Mouse (Mus musculus): ENCODE data around the gene Rps3. TPM values are rescaled to one million over a fixed set of nuclear protein-coding genes. Genes with fewer than 3 reads are reported as not detected.

The Rps3 gene
- total RNA-seq, 2 experiments from 2014 or later = 215 to 261 TPM

DNA sequence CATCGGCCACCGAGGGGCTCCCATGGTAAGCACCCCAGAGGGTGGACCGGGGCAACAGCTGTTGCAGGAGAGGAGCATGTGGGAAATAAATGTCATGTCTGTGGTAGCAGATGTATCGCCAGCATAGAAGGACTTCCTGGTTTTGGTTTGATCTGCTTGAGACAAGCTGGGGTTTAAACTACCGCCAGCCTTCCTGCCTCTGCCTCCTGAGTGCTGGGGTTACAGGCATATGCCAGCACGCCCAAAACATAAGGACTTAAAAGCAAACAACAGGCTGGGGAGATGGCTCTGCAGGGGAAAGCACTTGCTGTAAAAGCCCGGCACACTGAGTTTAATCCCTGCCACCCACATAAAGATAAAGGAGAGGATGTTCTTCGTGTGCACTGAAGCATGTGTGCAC, 34.5 kb downstream of the Rps3 start:
- intact Hi-C loops (cut with DNase I) = no loop called here
- DNase-seq (ENCODE audit: low spot score in 2 of 2) = no peak

DNA sequence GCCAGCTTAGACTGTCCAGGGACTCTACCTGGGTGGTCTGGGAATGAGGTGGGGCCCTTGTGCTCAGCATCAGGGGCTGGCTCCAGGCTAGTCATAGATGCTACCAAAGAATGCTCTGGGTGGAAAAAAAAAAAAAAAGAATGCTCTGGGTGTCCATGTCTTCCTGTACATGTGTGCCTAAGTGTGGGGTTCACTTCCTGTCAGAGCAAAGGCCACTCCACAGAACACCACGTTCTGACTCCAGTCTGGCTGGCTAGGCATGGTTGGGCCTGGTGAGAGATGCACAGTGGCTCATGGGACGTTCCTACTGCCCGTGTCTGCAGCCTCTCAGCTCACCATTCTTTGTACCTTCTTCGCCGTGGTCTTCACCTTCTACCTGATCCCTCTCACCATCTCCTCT, 34.9 kb downstream of the Rps3 start:
- intact Hi-C loops (cut with DNase I) = no loop called here
- no peak for DNase-seq (ENCODE audit: low spot score in 2 of 2)

DNA sequence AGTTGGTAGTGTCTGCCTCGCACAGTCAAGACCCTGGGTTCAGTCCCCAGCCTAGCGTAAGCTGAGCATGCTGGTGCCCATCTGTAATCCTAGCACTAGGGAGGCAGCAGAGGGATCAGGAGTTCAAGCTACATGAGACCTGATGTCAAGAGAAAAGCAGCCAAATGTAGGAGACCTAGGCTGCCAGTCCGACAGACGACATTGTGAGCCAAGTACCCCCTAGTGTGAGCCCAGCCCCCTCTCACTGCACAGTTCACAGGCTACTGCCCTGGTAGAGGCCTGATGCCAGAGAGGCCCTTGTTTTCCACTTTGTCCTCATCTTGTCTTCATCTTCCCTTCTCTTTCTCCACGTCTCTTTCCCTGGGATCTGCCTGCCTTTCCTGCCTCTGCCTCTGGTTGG, 36.2 kb downstream of the Rps3 start:
- intact Hi-C loops (cut with DNase I) = no loop called here
- DNase-seq (ENCODE audit: low spot score in 2 of 2) = no peak

DNA sequence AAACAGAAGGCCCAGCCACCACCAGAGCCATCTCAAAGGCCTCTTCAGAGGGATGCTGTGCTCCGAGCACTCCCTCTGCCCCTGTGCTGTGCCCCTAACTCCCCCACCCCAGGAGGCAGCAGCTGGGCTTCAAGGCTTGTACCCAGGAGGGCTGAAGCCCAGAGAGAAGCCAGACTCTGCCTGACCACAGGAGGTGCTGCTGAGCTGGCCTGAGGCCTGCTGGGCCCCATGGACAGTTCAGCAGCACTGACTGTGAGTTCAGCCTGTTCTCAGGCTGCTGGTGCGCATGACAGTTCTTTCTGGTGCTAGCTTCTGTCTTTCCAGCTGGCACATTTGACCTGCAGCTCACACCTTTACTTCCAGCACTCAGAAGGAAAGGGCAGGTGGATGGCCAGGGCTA, 37.7 kb downstream of the Rps3 start:
- intact Hi-C loops (cut with DNase I) = no loop called here
- DNase-seq (ENCODE audit: low spot score in 2 of 2) = no peak

DNA sequence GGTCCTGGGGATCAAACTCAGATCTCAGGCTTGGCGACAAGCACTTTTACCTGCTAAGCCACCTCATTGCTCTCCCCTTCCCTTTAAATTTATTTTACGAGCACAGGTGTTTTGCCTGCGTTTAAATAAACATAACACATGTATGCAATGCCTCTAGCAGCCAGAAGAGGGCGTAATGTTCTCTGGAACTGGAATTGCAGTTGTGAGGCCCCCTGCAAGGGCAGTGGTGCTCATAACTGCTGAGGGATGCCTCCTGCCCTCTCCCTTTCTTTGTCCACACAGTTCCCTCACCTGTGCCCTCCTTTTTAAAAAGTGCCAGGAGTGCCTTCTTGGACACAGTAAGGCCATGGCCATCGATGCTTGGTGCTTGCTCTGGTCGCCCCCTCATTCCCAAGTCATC, 39.5 kb downstream of the Rps3 start:
- intact Hi-C loops (cut with DNase I) = no loop called here
- no peak for DNase-seq (ENCODE audit: low spot score in 2 of 2)

DNA sequence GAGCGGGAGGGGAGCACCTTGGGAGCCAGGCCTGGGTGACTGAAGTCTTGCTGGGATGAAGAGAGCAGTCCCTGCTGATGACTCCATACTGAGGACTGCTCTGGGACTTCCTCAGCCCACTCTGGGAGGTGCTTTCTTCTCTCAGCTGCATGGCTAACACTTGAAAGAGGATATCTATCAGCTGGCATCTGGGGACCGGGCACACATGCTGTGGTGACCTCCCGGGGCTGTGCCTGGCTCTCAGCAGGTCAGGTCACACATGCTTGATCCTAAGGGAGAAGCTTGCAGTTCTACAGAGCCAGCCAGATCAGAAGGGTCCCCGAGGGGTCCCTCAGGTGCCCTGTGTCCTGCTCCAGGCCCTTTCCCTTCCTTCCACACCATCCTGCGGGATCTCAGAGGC, 40.4 kb downstream of the Rps3 start:
- intact Hi-C loops (cut with DNase I) = no loop called here
- DNase-seq (ENCODE audit: low spot score in 2 of 2) = no peak

DNA sequence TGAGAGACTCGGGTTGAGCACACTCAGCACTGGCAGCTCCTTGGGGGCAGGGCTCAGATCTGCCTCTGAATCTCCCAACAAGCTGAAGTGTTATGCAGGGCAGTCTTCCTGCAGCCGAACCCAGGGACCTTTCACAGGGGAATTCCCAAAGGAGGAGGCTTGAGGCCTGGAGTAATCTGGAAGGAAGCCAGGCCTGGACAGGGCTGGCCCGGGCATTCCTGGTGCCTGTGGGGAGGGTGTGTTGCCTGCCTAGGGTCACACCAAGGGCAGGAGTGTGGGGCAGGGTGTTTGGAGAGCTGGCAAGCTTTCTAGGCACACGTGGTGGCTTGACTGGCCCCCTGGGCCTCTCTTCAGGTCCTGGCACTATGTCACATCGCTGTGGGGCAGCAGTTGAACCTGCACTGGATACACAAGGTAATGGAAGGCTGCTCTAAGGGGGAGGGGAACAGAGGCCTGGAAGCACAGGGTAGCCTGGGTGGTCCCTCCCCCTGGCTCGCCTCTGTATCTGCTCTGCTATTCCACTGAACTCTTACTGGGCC, 41.9 kb downstream of the Rps3 start:
- intact Hi-C loops (cut with DNase I) = no loop called here
- no peak for DNase-seq (ENCODE audit: low spot score in 2 of 2)

DNA sequence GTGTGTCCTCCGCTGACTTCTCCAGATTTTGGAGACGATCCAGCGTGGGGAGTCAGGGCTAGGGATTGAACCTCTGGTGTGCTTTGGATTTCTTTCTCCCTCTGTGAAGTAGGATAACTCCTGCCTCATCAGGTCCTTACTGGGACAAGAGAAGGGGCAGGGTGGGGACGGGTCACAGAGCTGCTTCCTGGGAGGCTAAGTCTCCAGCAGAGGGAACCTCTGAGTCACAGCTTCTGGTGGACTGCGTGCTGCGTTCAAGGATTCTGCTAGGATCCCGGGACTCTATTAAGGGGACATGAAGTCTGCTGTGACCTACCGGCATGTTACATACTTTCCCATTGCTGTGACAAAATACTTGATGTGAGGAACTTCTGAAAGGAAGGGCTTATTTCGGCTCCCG, 44.7 kb downstream of the Rps3 start:
- intact Hi-C loops (cut with DNase I) = no loop called here
- no peak for DNase-seq (ENCODE audit: low spot score in 2 of 2)

DNA sequence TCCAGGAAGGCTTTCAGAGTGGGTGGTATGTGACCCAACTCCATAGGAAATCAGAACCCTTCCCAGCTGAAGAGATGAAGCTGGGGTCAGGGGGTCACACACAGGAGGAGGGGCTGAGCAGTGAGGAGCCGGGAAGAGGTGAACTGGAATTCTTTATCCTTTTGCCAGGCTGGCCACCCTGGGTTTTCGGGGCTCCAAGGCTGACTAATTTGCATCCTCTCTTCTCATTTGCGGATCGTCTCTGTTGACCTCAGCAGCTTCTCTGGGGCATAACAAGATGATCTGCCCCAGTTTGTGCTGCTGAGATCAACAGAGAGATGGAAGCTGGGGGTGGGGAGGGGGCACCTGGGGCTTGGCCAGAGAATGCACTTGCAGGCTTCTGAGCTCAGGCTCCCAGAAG, 47.0 kb downstream of the Rps3 start:
- intact Hi-C loops (cut with DNase I) = no loop called here
- no peak for DNase-seq (ENCODE audit: low spot score in 2 of 2)

DNA sequence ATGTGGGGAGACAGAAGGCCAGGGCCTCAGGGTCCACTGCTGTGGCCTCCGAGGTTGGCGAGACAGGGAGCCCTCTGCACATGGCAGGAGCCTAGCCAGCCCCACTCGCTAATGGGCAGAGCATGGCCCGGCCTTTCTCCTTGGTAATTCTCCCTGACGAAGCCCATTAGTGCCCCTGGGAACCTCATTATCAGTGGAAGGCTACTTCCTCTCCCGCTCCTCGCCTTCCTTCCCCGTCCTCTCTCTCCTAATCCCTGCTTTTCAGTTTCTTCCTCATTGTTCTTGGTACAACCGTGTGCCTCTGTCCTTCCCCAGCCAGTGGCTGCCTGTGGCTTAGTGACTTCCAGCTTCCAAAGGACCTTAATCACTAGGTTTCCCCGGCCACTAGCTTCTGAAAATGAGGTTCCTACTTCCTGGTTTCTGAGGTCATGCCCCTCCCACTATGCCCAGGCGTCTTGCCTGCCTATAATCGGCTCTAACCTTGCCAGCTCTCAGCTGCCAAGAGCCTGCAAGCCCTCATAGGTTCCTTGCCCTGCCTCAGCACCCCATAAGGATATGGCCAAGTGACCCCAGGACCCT, 48.8 kb downstream of the Rps3 start:
- intact Hi-C loops (cut with DNase I) = no loop called here
- DNase-seq (ENCODE audit: low spot score in 2 of 2) = no peak

DNA sequence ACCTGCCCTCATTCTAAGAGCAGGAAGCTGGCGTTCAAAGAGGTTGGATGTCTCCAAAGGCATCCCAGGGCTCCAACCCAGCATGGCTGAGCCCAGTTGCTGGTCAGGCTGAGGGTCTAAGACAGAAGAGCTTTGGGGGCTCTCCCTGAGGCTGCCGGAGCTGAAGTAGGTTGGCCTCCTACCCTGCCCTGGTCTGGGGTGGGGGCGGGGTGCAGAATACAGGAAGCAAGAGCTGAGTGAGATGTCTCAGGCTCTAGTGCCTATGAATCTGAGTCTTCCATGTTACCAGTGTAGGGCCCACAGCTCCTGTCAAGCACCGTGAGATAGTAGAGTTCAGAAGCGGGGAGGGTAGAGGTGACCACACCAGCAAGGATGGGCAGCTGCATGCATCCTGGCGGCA, 50.7 kb downstream of the Rps3 start:
- intact Hi-C loops (cut with DNase I) = no loop called here

DNA sequence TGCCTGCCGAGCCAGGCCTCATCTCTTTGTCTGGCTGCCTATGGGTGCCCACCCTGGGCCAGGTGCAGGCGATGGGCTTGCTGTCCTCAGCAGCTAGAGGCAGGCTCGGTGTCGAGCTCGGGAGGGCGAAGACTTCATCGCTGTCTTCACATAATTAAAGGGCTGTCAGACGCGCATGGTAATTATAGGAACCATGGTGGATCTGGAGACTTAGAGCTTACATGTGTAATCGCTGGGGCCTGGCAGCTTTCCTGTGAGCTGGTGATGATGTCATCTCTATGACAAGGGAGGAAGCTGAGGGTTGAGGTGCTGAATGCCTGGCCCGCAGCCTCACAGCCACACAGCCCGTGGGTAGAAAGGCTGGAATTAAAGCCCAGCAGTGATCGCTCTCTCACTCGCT, 51.3 kb downstream of the Rps3 start:
- peak; percentile 60 for DNase-seq (ENCODE audit: low spot score in 2 of 2)
- intact Hi-C loops (cut with DNase I) = no loop called here

More for the DNA sequence above, 50.7 kb downstream of the Rps3 start:
- no peak for DNase-seq (ENCODE audit: low spot score in 2 of 2)

DNA sequence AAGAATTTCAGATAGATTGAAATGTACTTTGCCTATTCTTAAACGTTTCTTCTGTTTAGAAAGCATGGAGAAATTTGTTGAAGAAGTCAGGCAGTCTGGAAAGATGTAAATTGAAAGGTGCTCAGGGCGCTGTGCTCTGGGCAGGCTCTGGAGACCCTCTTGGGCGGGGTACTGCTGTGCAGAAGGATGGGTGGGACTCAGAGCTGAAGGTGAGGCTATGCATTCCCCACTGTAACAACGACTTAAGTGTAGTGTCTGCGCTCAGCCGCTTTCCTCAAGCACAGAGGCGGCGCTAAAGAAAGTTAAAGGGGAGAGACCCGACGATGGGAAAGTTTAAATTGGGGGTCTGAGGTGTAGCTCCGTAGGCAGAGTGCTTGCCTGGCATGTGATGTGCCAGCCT, 53.3 kb downstream of the Rps3 start:
- intact Hi-C loops (cut with DNase I) = no loop called here
- no peak for DNase-seq (ENCODE audit: low spot score in 2 of 2)

DNA sequence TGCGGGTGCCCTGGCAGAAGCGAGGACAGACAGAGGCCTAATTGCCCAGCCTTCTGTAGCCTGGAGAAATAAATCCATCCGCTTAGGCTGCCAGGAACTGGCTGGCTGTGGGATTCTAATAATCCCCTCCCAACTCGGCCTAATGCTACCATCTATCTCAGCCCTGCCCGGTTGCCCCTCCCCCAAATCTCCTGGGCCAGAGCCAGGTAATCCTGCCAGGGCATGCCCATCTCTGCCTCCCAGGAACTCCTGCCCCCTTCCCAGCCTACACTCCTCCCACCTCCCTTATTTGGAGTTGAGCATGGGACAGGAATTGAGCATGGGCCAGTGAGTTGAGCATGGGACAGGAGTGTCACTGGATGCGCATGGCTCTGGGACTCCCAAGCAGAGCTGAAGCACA, 53.8 kb downstream of the Rps3 start:
- no peak for DNase-seq (ENCODE audit: low spot score in 2 of 2)
- intact Hi-C loops (cut with DNase I) = no loop called here

DNA sequence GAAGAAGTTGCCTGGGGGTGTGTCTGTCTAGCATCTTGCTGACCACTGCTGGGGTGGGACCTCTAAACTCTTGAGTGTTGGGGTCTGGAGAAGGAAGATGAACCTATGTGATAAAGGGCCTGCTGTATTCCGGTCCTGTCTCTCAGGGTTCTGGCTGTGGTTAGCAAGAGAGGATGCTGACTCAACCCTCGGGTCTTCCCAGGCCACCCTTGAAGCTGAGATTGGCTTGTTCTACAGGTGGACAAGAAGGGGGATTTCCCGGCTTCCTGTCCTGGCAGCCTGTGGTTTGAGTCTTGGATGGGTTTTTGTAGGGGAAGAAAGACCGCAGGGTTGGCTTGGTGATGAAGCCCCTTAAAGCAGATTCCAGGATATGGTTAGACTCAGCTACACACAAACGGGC, 54.7 kb downstream of the Rps3 start:
- no peak for DNase-seq (ENCODE audit: low spot score in 2 of 2)
- intact Hi-C loops (cut with DNase I) = no loop called here

DNA sequence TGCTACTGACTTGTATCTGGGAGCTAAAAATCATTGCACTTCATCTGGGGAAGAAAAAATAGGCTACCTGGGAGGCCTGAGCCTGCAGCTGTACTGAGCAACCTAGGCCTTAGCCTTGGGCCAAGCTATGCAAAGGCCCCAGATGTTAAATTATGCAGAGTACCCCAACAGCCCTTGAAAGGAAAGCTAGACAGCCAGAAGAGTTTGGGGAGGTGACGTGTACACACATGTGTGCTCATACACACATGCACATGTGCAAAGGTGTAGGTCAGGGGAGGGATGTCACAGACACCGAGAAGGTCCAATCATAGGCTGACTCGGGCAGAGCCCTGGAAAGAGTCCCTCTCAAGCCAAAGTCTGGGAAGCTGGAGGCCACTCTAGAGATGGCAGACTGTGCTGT, 55.6 kb downstream of the Rps3 start:
- intact Hi-C loops (cut with DNase I) = no loop called here
- no peak for DNase-seq (ENCODE audit: low spot score in 2 of 2)

Other genes with a start within 250 kb of the Rps3 start
- gene Mogat2, start 245.1 kb downstream of the Rps3 start, total RNA-seq (2021) = not detected
- gene Map6, start 216.3 kb downstream of the Rps3 start, total RNA-seq (2021) = 100 to 1,000 TPM; 135 to 142 TPM
- gene Serpinh1, start 130.5 kb downstream of the Rps3 start, total RNA-seq (2021) = 10 to 100 TPM; 22.6 to 25.6 TPM
- 10 to 100 TPM; 32.2 to 44.9 TPM for gene Gdpd5, start 102.3 kb downstream of the Rps3 start, total RNA-seq (2021)
- gene Klhl35, start 17.7 kb downstream of the Rps3 start, total RNA-seq (2021) = 1 to 10 TPM; 3.1 to 3.6 TPM
- 100 to 1,000 TPM; 189 to 196 TPM for gene Arrb1, start 51.7 kb upstream of the Rps3 start, total RNA-seq (2021)
- 1 to 10 TPM; 3.2 to 4.2 TPM for gene Tpbgl, start 143.4 kb upstream of the Rps3 start, total RNA-seq (2021)
- gene Slco2b1, start 227.6 kb upstream of the Rps3 start, total RNA-seq (2021) = 10 to 100 TPM; 11.7 to 14.2 TPM
- not detected for gene Olfr520, start 246.5 kb upstream of the Rps3 start, total RNA-seq (2021)

Data from left cerebral cortex, postnatal 36 days (tissue).